Mouse (Mus musculus) E14TG2a.4 (cell line): ENCODE data around the gene Tmem251.

ENCODE experiments used
- CTCF ChIP-seq: conservative IDR thresholded peaks from 2 replicates; pipeline ENCODE4 v1.5.1; 2014; ENCODE audit warnings: low read length
- NANOG ChIP-seq: IDR thresholded peaks from 2 replicates; pipeline ENCODE4 v1.6.1; 2014; ENCODE audit warnings: borderline replicate concordance, low read length, mixed read lengths
- POU5F1 ChIP-seq: IDR thresholded peaks from 2 replicates; pipeline ENCODE4 v1.6.1; 2014; ENCODE audit warnings: low read length, borderline replicate concordance

GRCm38 (mm10) chr12:102772676-102773075 lies 29.1 kb downstream of the Tmem251 start:
- TF ChIP-seq CTCF (no peak), POU5F1 (no peak), NANOG (no peak)
